Mouse (Mus musculus) liver, embryonic 15.5 days (tissue): ENCODE results near the gene Olfr1163. TPM values are rescaled to one million over a fixed set of nuclear protein-coding genes. Genes with fewer than 3 reads are reported as not detected.
"Not testable (repeated sequence)": the region's sequence is repeated elsewhere in the genome, so short reads cannot be mapped to it uniquely, and the experiment has no call there.

Experiments
- ATAC-seq: fragments of 200-750 bp; cut with Nextera tagmentation; 2 replicates; pipeline ENCODE4 v1.8.0; 2017; ENCODE audit warnings: moderate number of reproducible peaks, mild to moderate bottlenecking, moderate library complexity; ENCODE audit not compliant: insufficient read depth
- H3K27ac ChIP-seq: fragments of 300-500 bp; sonication (generic); replicated peaks from 2 replicates; pipeline ENCODE4 v1.5.1; 2015; ENCODE audit warnings: mild to moderate bottlenecking, inconsistent platforms
- H3K27me3 ChIP-seq: fragments of 300-500 bp; sonication (generic); 2 replicates; pipeline ENCODE4 v1.6.1; 2015; ENCODE audit warnings: mild to moderate bottlenecking, inconsistent platforms
- H3K36me3 ChIP-seq: fragments of 300-500 bp; sonication (generic); replicated peaks from 2 replicates; pipeline ENCODE4 v1.6.1; 2015; ENCODE audit warnings: moderate library complexity, mild to moderate bottlenecking, inconsistent platforms
- H3K4me1 ChIP-seq: fragments of 300-500 bp; sonication (generic); replicated peaks from 2 replicates; pipeline ENCODE4 v1.6.1; 2015; ENCODE audit warnings: inconsistent platforms
- H3K4me2 ChIP-seq: fragments of 300-500 bp; sonication (generic); 2 replicates; pipeline ENCODE4 v1.6.1; 2015; ENCODE audit warnings: moderate library complexity, mild to moderate bottlenecking, inconsistent platforms
- H3K4me3 ChIP-seq: fragments of 300-500 bp; sonication (generic); replicated peaks from 2 replicates; pipeline ENCODE4 v1.5.1; 2015; ENCODE audit warnings: mild to moderate bottlenecking, inconsistent platforms
- H3K9ac ChIP-seq: fragments of 300-500 bp; sonication (generic); 2 replicates; pipeline ENCODE4 v1.6.1; 2015; ENCODE audit warnings: moderate library complexity, mild to moderate bottlenecking, inconsistent platforms
- H3K9me3 ChIP-seq: fragments of 300-500 bp; sonication (generic); replicated peaks from 2 replicates; pipeline ENCODE4 v1.6.1; 2016; ENCODE audit warnings: inconsistent platforms
- WGBS: fragments of 180-500 bp; shearing (Covaris S2); methylation state at CpG from one replicate; pipeline ENCODE4 v1.1.7; 2015; ENCODE audit warnings: mixed read lengths; ENCODE audit not compliant: insufficient replicate concordance; 5-methylcytosine and 5-hydroxymethylcytosine counted together
- polyA plus RNA-seq: library from polyadenylated mRNA; unstranded; fragments of >200 nt; fragmentation: Nextera tagmentation; extraction: Ambion mirVana; gene quantifications from 2 replicates; pipeline ENCODE4 v1.2.1, GENCODE M21; 2015

Gene Olfr1163
- not detected in 2 replicates for polyA plus RNA-seq

GRCm38 (mm10) chr2:88071730-88072129, at the start of gene Olfr1163:
Olfr1163 (minus strand) TSS chr2:88071830.
- Histone ChIP-seq H3K4me2 (no peak within 1 kb of the TSS), H3K4me1 (no peaks in the 10 kb centered on the region), H3K9ac (no peak within 1 kb of the TSS), H3K36me3 (no peaks in the 10 kb centered on the region), H3K4me3 (no peak within 1 kb of the TSS), H3K9me3 (no peaks in the 10 kb centered on the region), H3K27ac (no peak within 1 kb of the TSS), H3K27me3 (no peaks in the 10 kb centered on the region)
- ATAC-seq: no peak

GRCm38 (mm10) chr2:88093866-88094265, 22.2 kb upstream of the Olfr1163 start, which contains the start of gene Olfr1164:
Olfr1164 (minus strand) TSS chr2:88093966.
- Histone ChIP-seq H3K4me2 (no peak within 1 kb of the TSS), H3K4me1 (no peaks in the 10 kb centered on the region), H3K9me3 (no peaks in the 10 kb centered on the region), H3K4me3 (no peak within 1 kb of the TSS), H3K9ac (no peak within 1 kb of the TSS), H3K27ac (no peak within 1 kb of the TSS), H3K27me3 (no peaks in the 10 kb centered on the region), H3K36me3 (no peaks in the 10 kb centered on the region)
- WGBS: 55% methylated on average over 4 of the region's 4 CpGs
- ATAC-seq: no peak

GRCm38 (mm10) chr2:88063587-88063986, 8.0 kb downstream of the Olfr1163 start:
- no peak overlapping the region for H3K27ac ChIP-seq
- H3K4me1 ChIP-seq: no peaks in the 10 kb centered on the region
- no peak for ATAC-seq
- H3K27me3 ChIP-seq: no peaks in the 10 kb centered on the region
- H3K9ac ChIP-seq: no peak overlapping the region
- no peak overlapping the region for H3K4me3 ChIP-seq
- no peaks in the 10 kb centered on the region for H3K9me3 ChIP-seq
- WGBS: 53% methylated on average over 2 of the region's 2 CpGs
- no peak overlapping the region for H3K4me2 ChIP-seq
- no peaks in the 10 kb centered on the region for H3K36me3 ChIP-seq

GRCm38 (mm10) chr2:88051029-88051428, 20.6 kb downstream of the Olfr1163 start, which contains the start of gene Olfr1162:
Olfr1162 (minus strand) TSS chr2:88051129.
- H3K27me3 ChIP-seq: no peaks in the 10 kb centered on the region
- 44% methylated on average over 1 of the region's 1 CpGs for WGBS

GRCm38 (mm10) chr2:88037599-88037998, 34.0 kb downstream of the Olfr1163 start, which contains the start of gene Olfr73:
Olfr73 (minus strand) TSS chr2:88037699.
- H3K9me3 ChIP-seq: no peaks in the 10 kb centered on the region
- H3K27me3 ChIP-seq: no peaks in the 10 kb centered on the region
- H3K4me3 ChIP-seq: no peak within 1 kb of the TSS
- no peak within 1 kb of the TSS for H3K4me2 ChIP-seq
- ATAC-seq: no peak
- H3K36me3 ChIP-seq: no peaks in the 10 kb centered on the region
- no peak within 1 kb of the TSS for H3K9ac ChIP-seq
- H3K4me1 ChIP-seq: no peaks in the 10 kb centered on the region
- H3K27ac ChIP-seq: no peak within 1 kb of the TSS

More at GRCm38 (mm10) chr2:88051029-88051428, 20.6 kb downstream of the Olfr1163 start, which contains the start of gene Olfr1162:
- Histone ChIP-seq H3K9me3 (no peaks in the 10 kb centered on the region), H3K4me1 (no peaks in the 10 kb centered on the region), H3K27ac (no peak within 1 kb of the TSS), H3K36me3 (no peaks in the 10 kb centered on the region), H3K9ac (no peak within 1 kb of the TSS), H3K4me3 (no peak within 1 kb of the TSS), H3K4me2 (no peak within 1 kb of the TSS)
- ATAC-seq: no peak

GRCm38 (mm10) chr2:88022474-88022873, 49.2 kb downstream of the Olfr1163 start, which contains the start of gene Olfr1161:
Olfr1161 (plus strand) TSS chr2:88022774.
- not testable (repeated sequence) for H3K9me3 ChIP-seq, H3K27ac ChIP-seq, H3K9ac ChIP-seq, H3K36me3 ChIP-seq, H3K4me3 ChIP-seq, ATAC-seq, H3K4me1 ChIP-seq, H3K27me3 ChIP-seq, H3K4me2 ChIP-seq
- WGBS: 44% methylated on average over 1 of the region's 1 CpGs

Other genes with a start within 250 kb of the Olfr1163 start
- not detected in 2 replicates for gene Olfr1148, start 241.3 kb downstream of the Olfr1163 start, polyA plus RNA-seq
- gene Olfr1150-ps1, start 227.8 kb downstream of the Olfr1163 start, polyA plus RNA-seq: not detected in 2 replicates
- not detected in 2 replicates for gene Olfr1151, start 216.0 kb downstream of the Olfr1163 start, polyA plus RNA-seq
- not detected in 2 replicates for gene Olfr1152, start 205.3 kb downstream of the Olfr1163 start, polyA plus RNA-seq
- gene Olfr1153, start 176.9 kb downstream of the Olfr1163 start, polyA plus RNA-seq: not detected in 2 replicates
- gene Olfr1154, start 166.7 kb downstream of the Olfr1163 start, polyA plus RNA-seq: not detected in 2 replicates
- gene Olfr1155, start 126.7 kb downstream of the Olfr1163 start, polyA plus RNA-seq: not detected in 2 replicates
- not detected in 2 replicates for gene Olfr1156, start 118.7 kb downstream of the Olfr1163 start, polyA plus RNA-seq
- not detected in 2 replicates for gene Olfr1157, start 103.5 kb downstream of the Olfr1163 start, polyA plus RNA-seq
- gene Olfr74, start 97.2 kb downstream of the Olfr1163 start, polyA plus RNA-seq: not detected in 2 replicates
- not detected in 2 replicates for gene Olfr1158, start 81.7 kb downstream of the Olfr1163 start, polyA plus RNA-seq
- gene Olfr1160, start 63.6 kb downstream of the Olfr1163 start, polyA plus RNA-seq: not detected in 2 replicates
- gene Olfr1161, start 49.1 kb downstream of the Olfr1163 start, polyA plus RNA-seq: not detected in 2 replicates
- gene Olfr73, start 34.1 kb downstream of the Olfr1163 start, polyA plus RNA-seq: not detected in 2 replicates
- not detected in 2 replicates for gene Olfr1162, start 20.7 kb downstream of the Olfr1163 start, polyA plus RNA-seq
- not detected in 2 replicates for gene Olfr1164, start 22.1 kb upstream of the Olfr1163 start, polyA plus RNA-seq
- not detected in 2 replicates for gene Olfr1166, start 56.4 kb upstream of the Olfr1163 start, polyA plus RNA-seq
- not detected in 2 replicates for gene Olfr1167, start 83.4 kb upstream of the Olfr1163 start, polyA plus RNA-seq
- not detected in 2 replicates for gene Olfr1168, start 110.0 kb upstream of the Olfr1163 start, polyA plus RNA-seq
- not detected in 2 replicates for gene Olfr1170, start 156.5 kb upstream of the Olfr1163 start, polyA plus RNA-seq
- not detected in 2 replicates for gene Olfr1173, start 208.0 kb upstream of the Olfr1163 start, polyA plus RNA-seq
- not detected in 2 replicates for gene Olfr1174-ps, start 243.3 kb upstream of the Olfr1163 start, polyA plus RNA-seq